Mouse (Mus musculus) layer of hippocampus, postnatal 10 days (tissue): ENCODE measurements around the gene Rpl3l. TPM values are rescaled to one million over a fixed set of nuclear protein-coding genes. Genes with fewer than 3 reads are reported as not detected.

Experiments used
- DNase-seq, 2 experiments: peaks; one replicate each; pipeline ENCODE4 v3.0.0; 2021; ENCODE audit warnings: low spot score in 2 of 2
- total RNA-seq, 2 experiments: library from RNA; stranded (reverse); gene quantifications; 2 replicates each; pipeline ENCODE4 v1.2.3; 2021

Rpl3l gene
- total RNA-seq, 2 experiments from 2014 or later: 0.53 to 0.62 TPM

GRCm38 (mm10) chr17:24739926-24740325, 12.3 kb downstream of the Rpl3l start:
- DNase-seq: no peak

- DNase-seq: no peak
Observed at GRCm38 (mm10) chr17:24742307-24742706, 14.7 kb downstream of the Rpl3l start.

- no peak for DNase-seq
Observed at GRCm38 (mm10) chr17:24743896-24744295, 16.3 kb downstream of the Rpl3l start.

- DNase-seq: no peak
Observed at GRCm38 (mm10) chr17:24744381-24744780, 16.8 kb downstream of the Rpl3l start.

- DNase-seq: peak; percentile 89 to 92
Observed at GRCm38 (mm10) chr17:24745526-24746497, 18.2 kb downstream of the Rpl3l start.

- DNase-seq: no peak
Observed at GRCm38 (mm10) chr17:24746986-24747385, 19.4 kb downstream of the Rpl3l start.

GRCm38 (mm10) chr17:24751528-24751927, 23.9 kb downstream of the Rpl3l start:
- DNase-seq: no peak

GRCm38 (mm10) chr17:24752415-24753394, 25.1 kb downstream of the Rpl3l start, which contains the start of gene Hs3st6:
TSS of gene Hs3st6 (plus strand) at chr17:24752988.
- DNase-seq: no peak

GRCm38 (mm10) chr17:24757394-24757793, 29.8 kb downstream of the Rpl3l start:
- DNase-seq: no peak

- DNase-seq: no peak
Observed at GRCm38 (mm10) chr17:24761121-24761520, 33.5 kb downstream of the Rpl3l start.

GRCm38 (mm10) chr17:24765016-24765905, 37.6 kb downstream of the Rpl3l start:
- DNase-seq: no peak

GRCm38 (mm10) chr17:24766266-24766875, 38.8 kb downstream of the Rpl3l start:
- no peak for DNase-seq

- DNase-seq: no peak
Observed at GRCm38 (mm10) chr17:24769146-24769545, 41.5 kb downstream of the Rpl3l start.

GRCm38 (mm10) chr17:24773241-24773640, 45.6 kb downstream of the Rpl3l start:
- DNase-seq: no peak

GRCm38 (mm10) chr17:24775173-24775572, 47.6 kb downstream of the Rpl3l start:
- no peak for DNase-seq

GRCm38 (mm10) chr17:24777073-24777472, 49.5 kb downstream of the Rpl3l start:
- DNase-seq: no peak

GRCm38 (mm10) chr17:24780821-24781220, 53.2 kb downstream of the Rpl3l start:
- no peak for DNase-seq
